Mouse (Mus musculus) liver (tissue): ENCODE measurements around the gene Pphln1.
A peak's percentile ranks its signal among the peaks of the same experiment; 100 is the strongest.

ENCODE experiments used
- DNase-seq: peaks from one replicate; pipeline ENCODE4 v3.0.0-alpha.2; 2020; ENCODE audit warnings: mixed read lengths

Pphln1 gene

GRCm38 (mm10) chr15:93397826-93398698 is at the start of gene Pphln1, which contains the start of gene Zcrb1:
Pphln1 (plus strand) TSS chr15:93398350.
Zcrb1 (minus strand) TSS chr15:93398334.
- DNase-seq = peak; percentile 90

- no peak for DNase-seq
Observed at GRCm38 (mm10) chr15:93358346-93359095, 39.6 kb upstream of the Pphln1 start.

- no peak for DNase-seq
Observed at GRCm38 (mm10) chr15:93365561-93365960, 32.6 kb upstream of the Pphln1 start.

GRCm38 (mm10) chr15:93368558-93368957 is 29.6 kb upstream of the Pphln1 start:
- DNase-seq = no peak

- DNase-seq = no peak
Observed at GRCm38 (mm10) chr15:93371838-93372237, 26.3 kb upstream of the Pphln1 start.

- DNase-seq = peak; percentile 77
Observed at GRCm38 (mm10) chr15:93372525-93373119, 25.5 kb upstream of the Pphln1 start.

GRCm38 (mm10) chr15:93375696-93376095 is 22.5 kb upstream of the Pphln1 start:
- peak; percentile 27 for DNase-seq

GRCm38 (mm10) chr15:93379177-93379576 is 19.0 kb upstream of the Pphln1 start:
- DNase-seq = peak; percentile 68

- no peak for DNase-seq
Observed at GRCm38 (mm10) chr15:93381337-93381736, 16.8 kb upstream of the Pphln1 start.

GRCm38 (mm10) chr15:93397269-93397668 is 881 bp upstream of the Pphln1 start:
- no peak for DNase-seq

GRCm38 (mm10) chr15:93398699-93399540 is 770 bp downstream of the Pphln1 start:
- DNase-seq = peak; percentile 34

- DNase-seq = no peak
Observed at GRCm38 (mm10) chr15:93401446-93401845, 3.3 kb downstream of the Pphln1 start.

- DNase-seq = no peak
Observed at GRCm38 (mm10) chr15:93402730-93403129, 4.6 kb downstream of the Pphln1 start.

GRCm38 (mm10) chr15:93404849-93405248 is 6.7 kb downstream of the Pphln1 start:
- DNase-seq = no peak

- DNase-seq = no peak
Observed at GRCm38 (mm10) chr15:93405446-93405986, 7.4 kb downstream of the Pphln1 start.

- no peak for DNase-seq
Observed at GRCm38 (mm10) chr15:93406492-93406891, 8.3 kb downstream of the Pphln1 start.

- no peak for DNase-seq
Observed at GRCm38 (mm10) chr15:93412445-93412844, 14.3 kb downstream of the Pphln1 start.

GRCm38 (mm10) chr15:93414456-93414855 is 16.3 kb downstream of the Pphln1 start:
- DNase-seq = no peak

GRCm38 (mm10) chr15:93416300-93416699 is 18.1 kb downstream of the Pphln1 start:
- no peak for DNase-seq

GRCm38 (mm10) chr15:93420596-93420995 is 22.4 kb downstream of the Pphln1 start:
- DNase-seq = no peak

- DNase-seq = no peak
Observed at GRCm38 (mm10) chr15:93422537-93422936, 24.4 kb downstream of the Pphln1 start.

GRCm38 (mm10) chr15:93433811-93434210 is 35.7 kb downstream of the Pphln1 start:
- no peak for DNase-seq
